Mouse (Mus musculus) left cerebral cortex, adult 8-10 months (tissue): ENCODE results near the gene Cd59a. TPM values are rescaled to one million over a fixed set of nuclear protein-coding genes. Genes with fewer than 3 reads are reported as not detected.
"Not testable (repeated sequence)": the region's sequence is repeated elsewhere in the genome, so short reads cannot be mapped to it uniquely, and the experiment has no call there.

Experiments used
- DNase-seq, 2 experiments: peaks; one replicate each; pipeline ENCODE4 v3.0.0; 2022; ENCODE audit warnings: low spot score in 2 of 2
- total RNA-seq, 4 experiments: library from RNA; stranded (reverse); gene quantifications; 2 replicates each; pipeline ENCODE4 v1.2.4; 2022

Gene Cd59a
- total RNA-seq = 1 to 10 TPM; 4.3 to 8.0 (median 7.0) TPM

DNA sequence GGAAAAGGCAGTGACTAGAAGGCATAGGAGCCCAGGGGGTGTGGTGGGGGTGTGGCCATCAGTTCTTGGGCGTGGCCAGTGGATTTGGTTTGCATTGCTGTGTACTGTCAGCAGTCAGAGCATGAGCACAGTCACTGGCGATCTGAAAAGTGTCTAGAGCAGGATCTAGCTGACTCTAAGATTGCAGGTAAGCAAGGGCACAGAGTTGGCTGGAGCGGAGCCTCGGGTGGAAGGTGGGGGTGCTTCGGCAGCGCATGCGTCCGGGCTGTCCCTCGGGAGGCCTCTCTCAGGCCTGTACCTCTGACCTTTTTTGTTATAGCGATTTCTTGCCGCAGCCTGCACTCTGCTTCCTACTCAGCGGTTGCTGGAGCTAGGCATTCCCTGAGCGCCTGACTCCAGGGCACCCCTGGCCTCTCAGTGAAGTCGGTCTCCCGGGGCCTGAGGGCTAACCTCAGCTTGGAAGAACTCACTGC, at the start of gene Cd59a:
TSS of gene Cd59a (plus strand) at position 61 of the 473 bp plus-strand sequence.
- DNase-seq = peak; percentile 23 to 41

DNA sequence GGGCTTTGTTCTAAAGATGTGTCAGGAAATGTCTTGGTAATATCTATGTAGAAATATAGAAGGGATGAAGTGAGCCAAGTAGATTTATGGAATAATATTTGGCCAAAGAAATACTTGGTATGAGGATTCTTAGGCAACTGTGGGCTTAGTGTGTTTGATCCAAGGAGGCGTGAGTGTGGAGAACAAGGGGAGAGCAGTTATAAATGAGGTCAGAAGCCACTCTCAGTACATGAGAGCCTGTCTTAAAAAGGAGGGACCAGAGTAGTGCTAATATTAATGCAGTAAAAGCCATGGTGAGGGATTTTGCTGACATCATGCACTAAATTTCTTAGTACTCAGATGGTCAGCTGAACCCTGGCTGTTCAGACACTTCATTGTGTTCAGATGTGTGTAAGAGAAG, 37.2 kb upstream of the Cd59a start:
- no peak for DNase-seq

DNA sequence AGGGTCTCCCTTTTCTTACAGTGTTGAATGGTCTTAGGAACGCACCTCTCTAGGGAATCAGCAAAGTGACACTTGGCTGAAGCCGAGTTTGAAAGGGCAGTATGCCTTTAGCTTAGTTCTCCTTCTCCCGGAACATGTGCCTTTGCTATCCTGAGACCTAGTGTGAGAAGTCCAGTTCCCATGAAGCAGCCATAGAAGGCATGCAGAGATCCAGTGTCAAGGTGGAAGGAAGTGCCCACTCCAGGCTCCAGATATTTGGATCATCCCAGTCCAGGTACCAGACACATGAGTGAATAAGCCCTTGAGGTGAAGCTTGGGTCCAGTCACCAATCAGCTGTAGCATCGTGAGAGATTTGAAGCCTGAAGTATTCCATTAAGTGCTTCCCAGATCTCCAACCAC, 36.6 kb upstream of the Cd59a start:
- DNase-seq = no peak

DNA sequence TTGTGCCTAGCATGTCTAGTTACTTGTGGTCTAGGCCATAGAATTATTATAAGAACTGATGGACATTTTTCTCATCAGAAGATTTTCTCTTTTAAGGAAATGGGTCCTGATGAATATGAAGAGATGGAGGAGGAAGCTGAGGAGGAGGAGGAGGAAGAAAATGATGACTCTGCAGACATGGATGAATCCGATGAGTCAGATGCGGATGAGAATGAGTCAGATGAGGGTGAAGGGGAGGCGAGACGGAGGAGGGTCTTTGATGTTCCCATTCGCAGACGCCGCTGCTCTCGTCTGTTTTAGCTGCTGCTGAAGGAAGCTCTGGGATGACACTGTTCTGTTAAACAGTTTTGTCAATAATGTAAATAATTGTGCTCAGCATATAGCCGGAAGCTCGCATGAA, 35.8 kb upstream of the Cd59a start:
- DNase-seq = peak in 1 of 2 experiments; percentile 31

DNA sequence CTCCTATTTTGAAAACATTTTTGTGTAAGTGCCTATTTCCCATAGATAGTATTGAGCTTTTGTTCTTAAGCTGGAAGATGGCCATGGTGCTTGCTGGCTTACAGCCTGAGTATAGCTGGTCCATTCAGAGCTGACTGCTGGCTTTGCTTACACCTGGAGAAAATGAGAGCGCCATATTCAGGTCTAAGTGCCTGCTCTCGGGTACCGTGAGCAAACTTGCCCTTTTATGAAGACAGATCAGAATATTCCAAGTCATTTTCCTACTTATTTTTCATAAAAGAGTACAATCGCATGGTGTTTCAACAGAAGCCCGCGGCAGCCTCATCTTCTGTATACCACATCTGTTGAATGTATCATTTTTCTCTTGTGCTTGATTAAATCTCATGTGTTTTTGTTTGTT, 34.6 kb upstream of the Cd59a start:
- DNase-seq = no peak

DNA sequence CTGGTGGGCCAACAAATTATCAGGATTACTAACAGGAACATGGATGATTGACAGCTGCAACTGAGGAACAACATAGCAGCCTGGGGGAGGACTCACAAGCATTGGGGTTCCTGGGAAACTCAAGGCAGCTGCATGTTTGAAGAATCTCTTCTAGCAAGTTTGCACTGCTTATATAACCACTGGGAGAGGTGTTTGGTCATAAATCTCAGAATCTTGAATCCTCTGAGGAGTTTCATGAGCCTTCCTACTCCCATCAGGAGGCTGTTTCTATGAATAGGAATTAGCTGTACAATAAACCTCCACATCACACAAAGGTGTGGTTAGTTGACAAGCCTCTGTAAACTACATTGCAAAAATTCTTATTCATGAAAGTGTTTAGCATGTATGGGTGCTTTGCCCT, 32.9 kb upstream of the Cd59a start:
- DNase-seq = no peak

DNA sequence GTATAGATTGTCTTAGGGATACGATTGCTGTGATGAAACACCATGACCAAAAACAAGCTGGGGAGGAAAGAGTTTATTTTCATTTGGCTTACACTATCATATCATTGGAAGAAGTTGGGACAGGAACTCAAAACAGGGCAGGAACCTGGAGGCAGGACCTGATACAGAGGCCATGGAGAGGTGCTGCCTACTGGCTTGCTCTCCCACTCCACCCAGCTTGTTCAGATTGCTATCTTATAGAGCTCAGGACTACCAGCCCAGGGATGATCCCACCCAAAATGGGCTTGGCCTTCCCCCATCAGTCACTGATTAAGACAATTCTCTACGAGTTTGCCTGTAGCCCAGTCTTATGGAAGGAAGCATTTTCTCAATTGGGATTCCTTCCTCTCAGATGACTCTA, 31.4 kb upstream of the Cd59a start:
- no peak for DNase-seq

DNA sequence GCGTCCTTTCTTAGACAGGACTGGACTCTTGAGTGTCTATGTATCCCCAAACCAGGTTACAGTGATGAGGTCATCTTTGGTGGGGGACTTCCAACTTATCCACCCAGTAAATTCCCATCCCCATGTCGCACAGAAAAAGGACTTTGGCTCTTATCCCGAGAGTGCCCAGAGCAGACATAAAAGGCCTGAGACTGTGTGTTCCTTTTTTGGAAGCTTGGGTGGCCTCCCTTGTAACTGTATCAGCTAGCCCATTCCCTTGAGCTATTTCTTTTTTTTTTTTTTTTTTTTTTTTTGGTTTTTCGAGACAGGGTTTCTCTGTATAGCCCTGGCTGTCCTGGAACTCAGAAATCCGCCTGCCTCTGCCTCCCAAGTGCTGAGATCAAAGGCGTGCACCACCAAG, 30.1 kb upstream of the Cd59a start, which contains the start of gene Gm10912:
TSS of gene Gm10912 (plus strand) at position 301 of the 400 bp plus-strand sequence.
- DNase-seq = not testable (repeated sequence)

DNA sequence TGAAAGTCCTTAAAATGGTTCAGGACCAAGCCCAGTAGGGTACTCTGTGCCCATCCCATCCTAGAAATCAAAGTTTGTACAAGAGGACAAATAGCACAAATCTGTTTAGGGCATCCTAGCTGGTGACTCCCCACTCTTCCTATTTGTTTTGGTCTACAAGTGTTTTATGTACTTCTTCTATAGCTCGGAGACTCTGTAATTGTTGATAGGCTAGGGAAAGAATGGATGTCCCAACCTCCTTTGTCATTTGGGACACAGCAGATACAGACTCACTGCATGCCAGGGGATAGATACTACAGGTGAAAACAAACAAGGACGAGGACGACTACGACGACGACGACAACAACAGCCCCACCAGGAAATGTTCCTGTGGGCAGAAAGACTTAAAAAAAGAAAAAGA, 27.2 kb upstream of the Cd59a start, which contains the start of gene Gm10799:
TSS of gene Gm10799 (minus strand) at position 101 of the 400 bp plus-strand sequence.
- DNase-seq = not testable (repeated sequence)

DNA sequence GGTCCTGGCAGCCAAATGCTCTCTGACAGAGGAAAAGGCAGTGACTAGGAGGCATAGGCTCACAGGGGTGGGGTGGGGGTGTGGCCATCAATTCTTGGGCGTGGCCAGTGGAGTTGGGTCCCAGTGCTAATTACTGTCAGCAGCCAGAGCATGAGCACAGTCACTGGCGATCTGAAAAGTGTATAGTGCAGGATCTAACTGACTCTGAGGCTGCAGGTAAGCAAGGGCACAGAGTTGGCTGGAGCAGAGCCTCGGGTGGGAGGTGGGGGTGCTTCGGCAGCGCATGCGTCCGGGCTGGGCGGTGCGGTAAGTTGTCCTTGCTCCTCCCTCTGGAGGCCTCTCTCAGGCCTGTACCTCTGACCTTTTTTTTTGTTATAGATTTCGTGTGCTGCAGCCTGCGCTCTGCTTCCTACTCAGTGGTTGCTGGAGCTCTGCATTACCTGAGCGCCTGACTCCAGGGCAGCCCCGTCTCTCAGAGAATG, 25.9 kb upstream of the Cd59a start, which contains the start of gene Cd59b:
TSS of gene Cd59b (plus strand) at position 146 of the 482 bp plus-strand sequence.
- DNase-seq = no peak

DNA sequence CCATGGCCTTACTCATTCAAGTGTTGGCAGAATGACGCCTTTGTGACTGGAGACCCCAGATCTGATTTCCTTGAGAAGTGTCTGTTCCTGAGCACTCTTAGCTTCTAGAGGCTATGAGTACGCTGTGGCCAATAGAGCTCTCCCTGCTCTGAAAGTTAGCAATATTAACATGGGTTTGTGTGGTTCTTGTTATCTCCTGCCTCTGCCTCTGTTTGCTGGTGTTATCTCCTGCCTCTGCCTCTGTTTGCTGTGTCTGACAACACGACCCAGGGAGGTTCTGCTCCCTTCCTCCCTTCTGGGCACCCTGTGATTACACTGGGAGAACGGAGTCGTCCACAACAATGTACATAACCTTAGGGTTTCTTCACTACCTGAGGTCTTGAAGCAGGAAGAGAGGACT, 17.3 kb upstream of the Cd59a start:
- not testable (repeated sequence) for DNase-seq

DNA sequence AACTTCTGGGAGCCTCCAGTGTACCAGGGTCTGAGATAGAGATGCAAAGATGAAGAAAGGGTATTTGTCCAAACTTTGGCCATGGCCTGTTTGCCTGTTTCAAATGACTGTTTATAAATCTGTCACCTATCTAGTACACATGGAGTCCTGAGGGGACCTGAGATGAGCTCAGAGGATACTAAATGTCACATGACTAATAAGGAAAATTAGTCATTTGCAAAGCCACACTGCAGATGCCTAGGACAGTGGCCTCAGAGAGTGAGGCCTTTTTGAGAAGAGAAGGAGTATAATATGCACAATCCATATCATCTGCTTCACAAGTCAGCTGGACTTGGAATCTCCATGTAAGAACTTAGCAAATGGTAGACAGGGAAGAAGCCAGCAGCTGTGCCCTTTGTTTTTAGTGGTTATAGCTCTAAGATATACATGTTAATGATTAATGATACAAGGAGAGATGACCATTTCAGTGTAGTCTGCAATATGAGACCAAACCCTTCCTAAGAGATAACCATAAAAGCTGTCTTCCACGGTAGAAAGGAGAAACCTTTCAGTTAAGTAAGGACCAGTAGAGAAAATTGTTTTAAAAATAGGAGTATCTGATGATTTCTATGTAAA, 14.1 kb upstream of the Cd59a start:
- not testable (repeated sequence) for DNase-seq

DNA sequence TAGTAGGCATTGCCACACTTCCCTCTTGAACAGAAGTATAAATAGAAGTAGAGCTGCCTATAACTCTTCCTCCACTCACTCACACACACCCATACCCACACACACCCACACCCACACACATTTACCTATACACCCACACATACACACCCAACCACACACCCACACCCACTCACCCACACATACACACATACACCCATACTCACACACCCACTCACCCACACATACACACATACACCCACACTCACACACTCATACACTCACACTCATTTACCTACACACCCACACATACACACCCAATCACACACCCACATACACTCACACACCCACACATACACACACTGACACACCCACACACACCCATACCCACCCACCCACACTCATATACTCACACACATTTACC, 13.1 kb upstream of the Cd59a start:
- DNase-seq = no peak

DNA sequence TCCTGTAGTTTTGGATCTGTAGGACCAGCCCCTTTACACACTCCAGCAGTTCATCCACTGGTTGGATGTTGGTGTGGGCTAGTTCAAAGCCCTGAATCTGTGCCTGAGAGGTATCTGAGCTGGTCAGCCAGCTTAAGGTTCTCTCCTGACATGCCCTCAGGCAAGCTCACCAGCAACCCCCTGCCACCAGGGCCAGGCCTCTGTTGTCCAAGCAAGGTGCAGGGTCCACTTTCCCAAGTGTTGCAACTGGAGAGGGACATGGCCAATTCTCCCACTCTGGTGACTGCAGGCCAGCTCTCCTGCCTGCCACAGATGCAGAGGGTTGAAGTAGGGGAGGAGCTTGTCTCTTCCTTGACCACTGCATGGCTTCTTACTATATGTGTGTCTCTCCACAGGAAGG, 11.6 kb upstream of the Cd59a start:
- DNase-seq = not testable (repeated sequence)

DNA sequence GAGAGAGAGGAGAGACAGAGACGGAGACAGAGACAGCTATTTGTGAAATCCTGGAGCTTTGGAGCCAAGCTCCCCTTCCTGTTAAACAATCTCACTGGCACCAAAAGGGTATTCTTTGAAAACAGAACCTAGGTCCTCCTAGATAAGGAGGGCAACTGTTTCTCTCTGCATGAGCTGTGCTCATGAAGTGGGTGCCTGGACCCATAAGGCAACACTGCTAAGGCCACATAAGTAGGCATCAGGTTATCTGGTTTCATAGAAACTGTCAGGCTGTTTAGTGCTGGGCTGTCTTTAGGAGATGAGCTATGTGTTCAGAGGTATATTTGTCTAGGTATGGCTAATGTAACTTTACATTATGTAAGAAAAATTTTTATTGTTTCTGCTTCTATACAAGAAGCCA, 8.0 kb upstream of the Cd59a start:
- DNase-seq = not testable (repeated sequence)

DNA sequence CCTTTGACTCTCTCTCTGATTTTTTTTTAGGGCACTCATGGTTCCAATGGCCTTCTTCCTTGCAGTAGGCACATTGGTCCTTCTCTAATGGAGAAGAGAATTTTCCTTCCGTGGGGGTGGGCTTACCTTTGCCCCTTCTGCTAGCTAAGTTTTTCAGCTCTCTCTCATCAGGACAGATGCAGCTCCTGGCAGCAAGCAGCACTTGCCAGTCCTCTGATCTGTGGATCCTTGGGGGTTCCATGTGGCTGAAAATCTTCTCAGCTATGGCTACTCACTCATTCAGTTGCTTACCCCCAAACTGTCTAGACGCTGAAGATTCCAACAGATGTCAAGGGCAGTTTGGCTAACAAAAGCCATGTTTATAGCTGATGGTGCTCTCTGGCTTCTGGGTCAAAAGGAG, 2.3 kb upstream of the Cd59a start:
- DNase-seq = no peak

DNA sequence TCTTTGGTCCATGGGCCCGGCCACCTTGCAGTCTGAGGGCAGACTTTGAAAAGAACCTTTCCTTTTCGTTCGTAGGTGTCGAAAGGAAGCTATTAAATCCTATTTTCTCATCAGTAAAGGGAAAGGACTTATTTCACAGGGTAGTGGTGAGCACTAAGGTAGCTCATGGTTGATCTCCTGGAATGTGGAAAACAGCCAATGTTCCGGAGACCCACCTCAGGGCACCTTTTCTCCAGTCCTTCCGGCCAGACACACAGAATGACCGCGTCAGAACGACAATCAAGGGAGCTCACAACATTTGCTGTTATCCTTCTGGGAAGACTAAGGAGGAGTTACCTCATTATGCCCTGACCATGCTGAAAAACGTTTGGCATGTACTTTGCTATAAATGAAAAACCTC, 655 bp downstream of the Cd59a start:
- no peak for DNase-seq

DNA sequence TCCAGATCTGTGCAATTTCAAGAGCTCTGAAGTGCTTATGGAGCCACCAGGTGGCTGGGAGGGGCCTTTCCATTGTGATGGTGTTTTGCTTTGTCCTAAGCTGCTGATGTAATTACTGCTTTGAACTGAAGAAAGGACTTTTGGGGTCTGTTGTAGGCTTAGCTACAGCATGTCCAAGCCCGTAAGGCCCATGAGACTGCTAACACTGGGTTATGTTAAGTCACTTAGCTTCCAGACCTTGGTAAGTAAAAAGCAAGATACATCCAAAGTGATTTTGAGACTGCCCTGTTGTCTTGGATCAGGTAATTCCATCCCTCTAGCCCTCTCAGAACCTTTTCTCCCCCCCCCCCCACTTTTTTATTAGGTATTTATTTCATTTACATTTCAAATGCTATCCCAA, 1.2 kb downstream of the Cd59a start:
- not testable (repeated sequence) for DNase-seq

DNA sequence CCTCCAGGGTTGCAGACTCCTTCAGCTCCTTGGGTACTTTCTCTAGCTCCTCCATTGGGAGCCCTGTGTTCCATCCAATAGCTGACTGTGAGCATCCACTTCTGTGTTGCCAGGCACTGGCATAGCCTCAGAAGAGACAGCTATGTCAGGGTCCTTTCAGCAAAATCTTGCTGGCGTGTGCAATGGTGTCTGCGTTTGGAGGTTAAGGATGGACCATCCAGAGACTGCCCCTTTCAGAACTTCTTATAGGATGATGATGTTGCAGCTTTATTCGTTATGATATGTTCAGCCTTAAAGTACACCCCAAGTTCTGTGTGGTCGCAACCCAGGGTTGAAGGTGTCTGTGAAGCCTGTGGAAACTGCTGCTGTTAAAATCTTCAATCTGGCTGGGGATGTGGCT, 1.8 kb downstream of the Cd59a start:
- not testable (repeated sequence) for DNase-seq

DNA sequence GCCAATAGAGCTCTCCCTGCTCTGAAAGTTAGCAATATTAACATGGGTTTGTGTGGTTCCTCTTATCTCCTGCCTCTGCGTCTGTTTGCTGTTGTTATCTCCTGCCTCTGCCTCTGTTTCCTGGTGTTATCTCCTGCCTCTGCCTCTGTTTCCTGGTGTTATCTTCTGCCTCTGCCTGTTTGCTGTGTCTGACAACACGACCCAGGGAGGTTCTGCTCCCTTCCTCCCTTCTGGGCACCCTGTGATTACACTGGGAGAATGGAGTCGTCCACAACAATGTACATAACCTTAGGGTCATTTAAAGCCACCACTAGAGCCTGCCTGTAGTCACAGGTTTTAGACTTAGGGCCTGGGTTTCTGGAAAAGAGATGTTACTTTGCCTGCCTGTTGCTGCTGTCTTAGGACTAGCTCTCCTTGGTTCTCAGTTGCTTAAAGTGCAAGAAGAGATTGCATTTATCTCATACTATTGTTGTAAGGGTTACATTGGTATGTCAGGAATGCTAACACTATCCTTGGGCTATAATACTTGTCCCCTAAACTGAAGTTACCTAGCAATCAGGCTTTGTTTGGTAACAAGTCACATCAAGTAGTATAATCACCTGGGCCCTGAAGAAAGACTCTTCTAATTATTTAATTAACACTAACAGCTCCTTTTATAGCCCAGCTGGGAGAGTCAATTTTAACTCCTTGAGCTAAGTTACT, 3.1 kb downstream of the Cd59a start:
- no peak for DNase-seq

DNA sequence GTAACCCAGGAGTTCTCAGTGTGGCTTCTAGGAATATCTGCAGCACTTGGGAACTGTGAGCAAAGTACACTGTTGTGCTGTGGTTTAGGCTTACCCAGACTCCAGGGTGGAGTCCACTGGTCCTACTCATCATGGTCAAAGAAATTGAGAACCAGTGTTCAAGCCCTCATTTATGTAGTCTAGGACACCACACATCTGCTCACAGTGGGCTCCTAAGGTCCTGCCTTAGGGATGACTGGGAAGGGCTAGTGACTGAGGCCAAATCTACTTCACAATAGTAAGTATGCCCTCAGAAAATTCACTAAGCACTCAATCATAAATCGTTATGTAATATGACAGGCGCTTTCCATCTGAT, 3.6 kb downstream of the Cd59a start:
- DNase-seq = no peak

DNA sequence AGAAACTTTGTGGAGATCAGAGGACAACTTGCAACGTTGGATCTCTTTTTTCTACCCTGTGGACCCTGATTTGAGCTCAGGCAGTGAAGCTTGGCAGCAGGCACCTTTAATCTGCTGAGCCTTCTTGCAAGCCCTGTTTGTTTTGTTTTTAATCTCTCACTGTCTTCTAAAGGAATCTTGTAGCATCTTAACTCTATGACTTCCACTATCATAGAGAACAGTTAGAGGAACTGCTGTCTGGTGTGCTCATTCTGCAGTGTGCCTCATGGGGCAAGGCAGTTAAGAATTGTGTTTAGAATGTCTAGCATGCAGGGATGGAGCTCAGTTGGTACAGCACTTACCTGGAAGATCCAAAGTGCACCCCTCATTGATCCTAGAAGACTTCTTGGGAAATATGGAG, 4.3 kb downstream of the Cd59a start:
- no peak for DNase-seq

DNA sequence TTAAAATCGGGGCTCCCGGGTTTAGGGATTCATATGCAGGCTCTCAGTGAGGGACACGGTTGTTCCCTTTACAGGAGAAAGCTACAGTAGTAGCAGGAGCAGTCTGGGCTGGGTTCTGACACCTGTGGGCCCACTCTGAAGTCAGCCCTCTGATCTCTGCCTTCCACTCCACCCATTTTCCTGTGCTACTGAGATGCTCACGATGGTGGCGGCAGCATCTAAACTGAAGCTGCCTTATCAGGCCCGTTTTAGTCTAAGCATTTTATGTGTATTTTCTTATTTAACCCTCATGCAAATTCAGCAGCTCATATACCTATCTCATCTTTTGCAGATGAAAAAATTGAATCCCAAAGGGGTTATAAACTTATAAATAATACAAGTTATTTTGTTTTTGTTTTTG, 9.2 kb downstream of the Cd59a start:
- no peak for DNase-seq
